Mouse (Mus musculus): ENCODE results near the gene Lbx2.
A peak's percentile ranks its signal among the peaks of the same experiment; 100 is the strongest.

DNA sequence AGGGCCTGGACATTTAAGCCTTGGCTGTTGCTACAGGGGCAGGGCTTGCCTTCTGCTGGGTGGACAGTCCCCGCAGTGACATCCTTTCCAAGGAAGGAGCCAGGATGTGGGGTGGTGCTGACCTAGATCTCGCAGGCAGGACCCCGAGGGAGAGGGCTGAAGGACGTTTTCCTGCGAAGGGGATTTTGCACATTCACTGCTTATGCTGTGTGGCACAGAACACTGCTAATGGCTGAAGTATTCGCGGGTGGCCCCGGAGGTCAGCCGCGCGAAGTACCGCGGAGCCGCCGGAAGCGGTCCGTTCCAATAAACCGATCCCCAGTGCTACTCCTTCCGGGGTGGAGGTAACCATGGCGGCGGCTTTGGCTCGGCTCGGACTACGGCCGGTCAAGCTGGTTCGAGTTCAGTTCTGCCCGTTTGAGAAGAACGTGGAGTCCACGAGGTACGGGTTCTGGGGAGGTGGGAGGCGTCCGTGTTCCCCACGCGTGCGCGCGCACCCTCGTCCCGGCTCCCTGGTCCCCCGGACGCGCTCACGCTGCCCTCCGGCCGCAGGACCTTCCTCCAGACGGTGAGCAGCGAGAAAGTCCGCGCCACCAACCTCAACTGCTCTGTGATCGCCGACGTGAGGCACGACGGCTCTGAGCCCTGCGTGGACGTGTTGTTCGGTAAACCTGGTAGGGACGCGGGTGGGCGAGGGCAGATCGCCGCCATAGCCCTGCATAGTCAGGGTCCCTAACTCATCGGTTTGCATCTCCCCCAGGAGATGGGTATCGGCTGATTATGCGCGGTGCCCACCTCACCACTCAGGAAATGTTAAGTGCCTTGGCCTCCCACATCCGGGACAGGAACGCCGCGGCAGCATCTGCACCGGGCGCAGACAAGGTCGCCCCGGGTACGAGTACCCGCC lies 22.8 kb downstream of the Lbx2 start, which contains the start of gene Mrpl53:
- peak; percentile 59 for TF ChIP-seq POLR2A (IDR thresholded peaks at IDR 0.05; ENCODE audit: insufficient read length, low read depth)
- TF ChIP-seq USF1 (IDR thresholded peaks at IDR 0.05; ENCODE audit: low read depth) = no peak
- peak in 1 of 3 experiments; percentile 12 for TF ChIP-seq MYOG (IDR thresholded peaks at IDR 0.05; ENCODE audit: control insufficient read depth in 1 of 3, insufficient read depth in 1 of 3, insufficient read length in 2 of 3, low read depth in 2 of 3)
